Mouse (Mus musculus) forebrain, embryonic 11.5 days (tissue): ENCODE data around the gene Hmg20b. TPM values are rescaled to one million over a fixed set of nuclear protein-coding genes. Genes with fewer than 3 reads are reported as not detected.

Source experiments
- ATAC-seq: fragments of 200-750 bp; cut with Nextera tagmentation; replicated peaks from 2 replicates; pipeline ENCODE4 v1.8.0; 2017; ENCODE audit warnings: moderate TSS enrichment; ENCODE audit not compliant: low FRiP score
- DNase-seq: peaks from one replicate; pipeline ENCODE4 v3.0.0-alpha.2; 2017; ENCODE audit warnings: low spot score
- H3K27ac ChIP-seq: fragments of 300-500 bp; sonication (generic); 2 replicates; pipeline ENCODE4 v1.5.1; 2014; ENCODE audit warnings: low read depth, low read length
- H3K27me3 ChIP-seq: fragments of 300-500 bp; sonication (generic); 2 replicates; pipeline ENCODE4 v1.6.1; 2014; ENCODE audit warnings: mild to moderate bottlenecking, low read length, mixed read lengths; ENCODE audit not compliant: control insufficient read depth, insufficient read depth
- H3K36me3 ChIP-seq: fragments of 300-500 bp; sonication (generic); 2 replicates; pipeline ENCODE4 v1.6.1; 2014; ENCODE audit warnings: mild to moderate bottlenecking, low read length, moderate library complexity, mixed read lengths; ENCODE audit not compliant: control insufficient read depth, insufficient read depth
- H3K4me1 ChIP-seq: fragments of 300-500 bp; sonication (generic); replicated peaks from 2 replicates; pipeline ENCODE4 v1.6.1; 2014; ENCODE audit warnings: low read length, mixed read lengths; ENCODE audit not compliant: control insufficient read depth, insufficient read depth
- H3K4me2 ChIP-seq: fragments of 300-500 bp; sonication (generic); 2 replicates; pipeline ENCODE4 v1.6.1; 2014; ENCODE audit warnings: low read depth, mild to moderate bottlenecking, low read length, moderate library complexity, mixed read lengths; ENCODE audit not compliant: severe bottlenecking
- H3K4me3 ChIP-seq: fragments of 300-500 bp; sonication (generic); 2 replicates; pipeline ENCODE4 v1.5.1; 2014; ENCODE audit warnings: low read depth, low read length
- H3K9ac ChIP-seq: fragments of 300-500 bp; sonication (generic); 2 replicates; pipeline ENCODE4 v1.6.1; 2014; ENCODE audit warnings: low read length
- H3K9me3 ChIP-seq: fragments of 300-500 bp; sonication (generic); 2 replicates; pipeline ENCODE4 v1.6.1; 2016; ENCODE audit warnings: low read length, mixed read lengths; ENCODE audit not compliant: control insufficient read depth
- WGBS: fragments of 180-500 bp; shearing (Covaris S2); extraction: QIAGEN DNeasy Blood & Tissue Kit; methylation state at CpG from one replicate; pipeline ENCODE4 v1.1.7; 2014; 5-methylcytosine and 5-hydroxymethylcytosine counted together
- polyA plus RNA-seq: library from polyadenylated mRNA; unstranded; fragments of >200 nt; fragmentation: Nextera tagmentation; extraction: Ambion mirVana; gene quantifications from 2 replicates; pipeline ENCODE4 v1.2.1, GENCODE M21; 2014

The Hmg20b gene
- polyA plus RNA-seq, 1 experiment from 2014 or later: 109 TPM

GRCm38 (mm10) chr10:81316338-81317060 lies 33.8 kb downstream of the Hmg20b start:
- 40% methylated on average over 16 of the region's 16 CpGs for WGBS

GRCm38 (mm10) chr10:81315587-81315986 lies 34.7 kb downstream of the Hmg20b start:
- no peak for ATAC-seq
- WGBS: 94% methylated on average over 16 of the region's 16 CpGs

More at GRCm38 (mm10) chr10:81316338-81317060, 33.8 kb downstream of the Hmg20b start:
- Histone ChIP-seq H3K4me1 (peaks cover 12% of the 10 kb centered on the region; the same call in 1 of the 2 replicates), H3K9me3 (no peaks in the 10 kb centered on the region), H3K27ac (no peak overlapping the region), H3K4me3 (no peak overlapping the region), H3K4me2 (peak overlapping the region; percentile 26; the same call in 1 of the 2 replicates), H3K36me3 (peaks cover 8% of the 10 kb centered on the region; the same call in 1 of the 2 replicates), H3K27me3 (no peaks in the 10 kb centered on the region), H3K9ac (peak overlapping the region; percentile 39)
- no peak for ATAC-seq
- DNase-seq: no peak

GRCm38 (mm10) chr10:81314201-81314600 lies 36.1 kb downstream of the Hmg20b start:
- Histone ChIP-seq H3K27ac (no peak overlapping the region), H3K9me3 (no peaks in the 10 kb centered on the region), H3K36me3 (peaks cover 8% of the 10 kb centered on the region; the same call in 1 of the 2 replicates), H3K9ac (no peak overlapping the region), H3K4me2 (no peak overlapping the region), H3K4me3 (no peak overlapping the region), H3K27me3 (no peaks in the 10 kb centered on the region), H3K4me1 (peaks cover 5% of the 10 kb centered on the region; the same call in 1 of the 2 replicates)
- 76% methylated on average over 7 of the region's 7 CpGs for WGBS
- ATAC-seq: no peak
- no peak for DNase-seq

More at GRCm38 (mm10) chr10:81315587-81315986, 34.7 kb downstream of the Hmg20b start:
- Histone ChIP-seq H3K27ac (no peak overlapping the region), H3K4me2 (no peak overlapping the region), H3K4me1 (peaks cover 12% of the 10 kb centered on the region; the same call in 1 of the 2 replicates), H3K36me3 (peaks cover 8% of the 10 kb centered on the region; the same call in 1 of the 2 replicates), H3K9ac (no peak overlapping the region), H3K9me3 (no peaks in the 10 kb centered on the region), H3K27me3 (no peaks in the 10 kb centered on the region), H3K4me3 (no peak overlapping the region)
- no peak for DNase-seq

- H3K4me1 ChIP-seq: peaks cover 5% of the 10 kb centered on the region; the same call in 1 of the 2 replicates
These were observed 36.7 kb downstream of the Hmg20b start for GRCm38 (mm10) chr10:81313581-81313980.

GRCm38 (mm10) chr10:81309571-81309970 lies 40.7 kb downstream of the Hmg20b start:
- H3K4me1 ChIP-seq: no peaks in the 10 kb centered on the region; the same call in 1 of the 2 replicates
- peaks cover 23% of the 10 kb centered on the region for H3K36me3 ChIP-seq
- 94% methylated on average over 5 of the region's 5 CpGs for WGBS

More at GRCm38 (mm10) chr10:81313581-81313980, 36.7 kb downstream of the Hmg20b start:
- Histone ChIP-seq H3K9me3 (no peaks in the 10 kb centered on the region), H3K27ac (no peak overlapping the region), H3K27me3 (no peaks in the 10 kb centered on the region), H3K9ac (no peak overlapping the region), H3K36me3 (peaks cover 12% of the 10 kb centered on the region; the same call in 1 of the 2 replicates), H3K4me2 (no peak overlapping the region), H3K4me3 (no peak overlapping the region)
- 95% methylated on average over 13 of the region's 13 CpGs for WGBS
- no peak for ATAC-seq
- no peak for DNase-seq

DNA sequence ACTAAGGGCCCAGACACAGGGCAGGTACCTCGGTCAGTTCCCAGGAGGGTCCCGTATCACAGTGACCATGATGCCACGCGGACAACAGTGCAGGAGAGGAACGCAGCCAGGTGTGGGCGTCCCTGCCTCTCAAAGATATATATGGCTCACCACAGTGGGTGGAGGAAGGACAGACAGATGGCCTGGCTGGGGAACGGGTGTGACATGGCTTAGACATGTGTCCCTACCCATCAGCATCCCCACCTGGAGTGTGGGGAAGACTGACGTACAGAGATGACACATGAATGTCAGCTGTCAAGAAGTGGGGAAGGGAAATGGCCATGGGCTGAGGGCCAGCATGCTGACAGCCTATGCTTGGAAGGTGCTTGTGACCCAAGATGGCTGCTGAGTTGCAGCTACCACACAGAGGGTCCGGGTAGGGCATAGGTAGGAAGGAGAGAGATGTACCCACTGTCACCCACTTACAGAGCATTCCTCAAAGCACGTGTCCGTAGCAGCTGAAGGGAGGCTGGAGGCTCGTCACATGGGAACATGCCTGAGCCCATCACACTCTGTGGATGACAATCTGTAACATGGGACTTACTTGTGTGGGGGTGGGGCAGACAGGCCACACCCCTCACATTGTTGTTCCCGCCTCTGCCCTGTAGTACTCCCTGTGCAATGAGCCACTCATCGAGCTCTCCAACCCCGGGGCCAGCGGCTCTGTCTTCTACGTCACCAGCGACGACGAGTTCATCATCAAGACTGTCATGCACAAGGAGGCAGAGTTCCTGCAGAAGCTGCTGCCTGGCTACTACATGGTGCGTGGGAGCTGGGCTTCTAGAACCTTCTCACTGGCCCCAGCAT lies 43.2 kb downstream of the Hmg20b start:
- no peak overlapping the region for H3K27ac ChIP-seq
- whole genome bisulfite sequencing: 94% methylated on average over 21 of the region's 21 CpGs
- no peak overlapping the region for H3K4me3 ChIP-seq
- H3K36me3 ChIP-seq: peaks cover 17% of the 10 kb centered on the region
- H3K27me3 ChIP-seq: no peaks in the 10 kb centered on the region
- ATAC-seq (no peak), DNase-seq (no peak)
- no peaks in the 10 kb centered on the region for H3K9me3 ChIP-seq
- no peak overlapping the region for H3K4me2 ChIP-seq
- H3K9ac ChIP-seq: no peak overlapping the region
- H3K4me1 ChIP-seq: no peaks in the 10 kb centered on the region; the same call in 1 of the 2 replicates

More at GRCm38 (mm10) chr10:81309571-81309970, 40.7 kb downstream of the Hmg20b start:
- Histone ChIP-seq H3K27ac (no peak overlapping the region), H3K4me3 (no peak overlapping the region), H3K9me3 (no peaks in the 10 kb centered on the region), H3K9ac (no peak overlapping the region), H3K27me3 (no peaks in the 10 kb centered on the region), H3K4me2 (no peak overlapping the region)
- DNase-seq: no peak
- ATAC-seq: no peak

GRCm38 (mm10) chr10:81306173-81306668 lies 44.1 kb downstream of the Hmg20b start:
- ATAC-seq (no peak), DNase-seq (no peak)
- WGBS: 96% methylated on average over 12 of the region's 12 CpGs
- Histone ChIP-seq H3K36me3 (peaks cover 17% of the 10 kb centered on the region), H3K9ac (no peak overlapping the region), H3K4me2 (no peak overlapping the region), H3K4me3 (no peak overlapping the region), H3K4me1 (no peaks in the 10 kb centered on the region; the same call in 1 of the 2 replicates), H3K27me3 (no peaks in the 10 kb centered on the region), H3K9me3 (no peaks in the 10 kb centered on the region), H3K27ac (no peak overlapping the region)

DNA sequence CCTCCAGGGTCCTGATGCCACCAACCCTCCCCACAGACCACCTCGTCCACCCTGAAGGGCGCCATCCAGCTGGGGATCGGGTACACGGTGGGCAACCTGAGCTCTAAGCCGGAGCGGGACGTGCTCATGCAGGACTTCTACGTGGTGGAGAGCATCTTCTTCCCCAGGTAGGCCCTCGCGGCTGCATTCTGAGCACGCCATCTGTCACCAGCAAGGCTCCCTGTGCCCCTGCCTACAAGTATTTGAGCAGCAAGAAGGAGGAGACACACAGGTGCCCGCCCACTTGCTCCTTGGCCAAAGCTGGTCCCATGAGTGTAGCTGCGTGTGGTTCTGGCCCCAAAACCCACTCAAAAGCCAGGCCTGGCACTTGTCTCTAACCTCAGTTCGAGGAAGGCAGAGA lies 44.6 kb downstream of the Hmg20b start:
- Histone ChIP-seq H3K4me2 (no peak overlapping the region), H3K4me1 (no peaks in the 10 kb centered on the region; the same call in 1 of the 2 replicates), H3K27me3 (no peaks in the 10 kb centered on the region), H3K4me3 (no peak overlapping the region), H3K27ac (no peak overlapping the region), H3K9me3 (no peaks in the 10 kb centered on the region), H3K36me3 (peaks cover 17% of the 10 kb centered on the region), H3K9ac (no peak overlapping the region)
- no peak for DNase-seq
- ATAC-seq: no peak
- 96% methylated on average over 14 of the region's 14 CpGs for WGBS
